Mouse (Mus musculus): ENCODE measurements around the gene 2010003K11Rik. TPM values are rescaled to one million over a fixed set of nuclear protein-coding genes. Genes with fewer than 3 reads are reported as not detected.

The 2010003K11Rik gene
- 13.7 and 24.3 TPM in 2 replicates for polyA plus RNA-seq (2012; rRNA removed; ENCODE audit: low replicate concordance)

DNA sequence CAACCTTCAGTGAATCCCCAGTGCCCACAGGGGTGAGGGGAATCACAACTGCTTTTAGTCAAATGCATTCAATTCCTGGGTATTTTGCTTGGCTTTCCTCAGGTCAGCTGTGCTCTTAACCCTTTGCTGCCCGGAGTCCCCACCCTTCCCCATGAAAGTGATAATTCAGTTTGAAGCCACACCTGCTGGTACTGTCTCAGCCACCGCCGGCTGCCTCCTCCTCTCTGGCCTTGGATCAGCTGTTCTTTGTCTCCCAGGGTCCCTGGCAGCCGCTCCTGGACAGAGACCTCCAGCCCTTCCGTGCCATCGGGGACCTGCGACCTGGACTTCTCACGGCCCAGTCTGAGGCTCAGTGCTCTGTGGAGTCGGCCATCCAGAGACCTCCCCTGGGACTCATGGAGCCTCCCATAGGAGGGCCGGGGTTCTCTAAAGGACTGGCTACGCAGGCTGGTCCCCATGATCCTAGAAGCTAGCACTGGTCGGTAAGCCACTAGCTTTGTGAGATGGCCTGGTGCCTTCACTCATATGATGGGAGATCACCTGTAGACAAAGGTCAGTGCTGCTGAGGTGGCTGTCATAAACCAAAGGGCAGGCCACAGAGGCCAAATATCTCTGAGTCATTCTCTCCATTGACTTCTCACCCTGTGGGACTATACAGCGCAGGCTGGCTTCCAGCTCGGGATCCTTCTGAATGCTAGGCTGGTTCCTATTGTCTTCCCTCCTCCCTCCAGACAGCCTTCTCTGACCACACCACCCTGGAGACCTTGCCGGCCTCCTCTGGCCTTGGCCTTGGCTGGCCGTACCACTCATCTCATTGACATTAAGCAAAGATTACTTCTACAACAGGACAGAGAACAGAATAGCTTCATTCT, at the start of gene 2010003K11Rik:
Gene 2010003K11Rik (minus strand): TSS at position 522 of the 872 bp plus-strand sequence.

DNA sequence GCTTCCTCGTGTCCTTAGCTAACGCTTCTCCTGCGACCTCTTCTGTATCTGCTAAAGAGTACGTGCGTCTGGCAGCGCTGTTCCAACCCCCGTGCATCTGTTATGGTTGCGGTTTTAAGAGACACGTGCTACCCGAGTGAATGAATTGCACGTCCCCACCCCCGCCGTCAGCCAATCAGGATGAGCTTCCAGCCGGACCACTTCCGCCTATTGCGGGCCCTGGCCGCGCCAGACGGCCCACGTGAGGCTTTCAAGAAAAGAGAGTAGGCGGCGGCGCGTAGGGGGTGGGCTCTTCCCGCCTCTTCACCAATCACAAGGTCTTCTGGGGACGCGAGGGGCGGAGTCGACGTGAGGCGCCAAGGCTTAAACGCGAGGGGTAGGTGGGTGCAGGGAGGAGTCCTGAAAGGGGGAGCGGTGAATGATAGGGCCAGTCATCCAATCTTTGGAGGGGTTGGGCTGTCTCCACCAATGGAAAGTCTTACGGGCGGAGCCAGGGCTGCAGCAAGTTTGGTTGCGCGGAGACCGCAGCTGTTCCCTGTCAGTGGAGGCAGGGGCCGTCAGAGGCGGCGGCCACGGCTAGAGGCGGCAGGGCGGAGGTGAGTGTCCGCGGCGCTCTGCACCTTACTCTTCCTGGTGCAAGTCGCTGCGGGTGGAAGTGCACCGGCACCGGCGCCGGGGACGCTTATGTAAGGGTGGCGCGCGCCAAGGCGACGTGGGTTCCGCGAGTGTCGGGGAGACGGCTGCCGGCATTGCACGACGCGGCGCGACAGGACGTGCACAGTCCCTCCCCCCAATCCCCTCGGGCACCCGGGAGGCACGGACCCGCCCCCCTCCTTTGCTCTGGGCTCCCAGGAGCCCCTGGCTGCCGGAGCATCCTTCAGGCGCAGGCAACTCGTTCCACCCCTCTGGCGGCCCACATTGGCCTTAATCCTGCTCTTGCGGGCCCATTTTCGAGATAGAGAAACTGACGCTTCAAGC, 11.9 kb upstream of the 2010003K11Rik start, which contains the start of gene Pcx:
Gene Pcx (plus strand): TSS at position 487 of the 978 bp plus-strand sequence.

DNA sequence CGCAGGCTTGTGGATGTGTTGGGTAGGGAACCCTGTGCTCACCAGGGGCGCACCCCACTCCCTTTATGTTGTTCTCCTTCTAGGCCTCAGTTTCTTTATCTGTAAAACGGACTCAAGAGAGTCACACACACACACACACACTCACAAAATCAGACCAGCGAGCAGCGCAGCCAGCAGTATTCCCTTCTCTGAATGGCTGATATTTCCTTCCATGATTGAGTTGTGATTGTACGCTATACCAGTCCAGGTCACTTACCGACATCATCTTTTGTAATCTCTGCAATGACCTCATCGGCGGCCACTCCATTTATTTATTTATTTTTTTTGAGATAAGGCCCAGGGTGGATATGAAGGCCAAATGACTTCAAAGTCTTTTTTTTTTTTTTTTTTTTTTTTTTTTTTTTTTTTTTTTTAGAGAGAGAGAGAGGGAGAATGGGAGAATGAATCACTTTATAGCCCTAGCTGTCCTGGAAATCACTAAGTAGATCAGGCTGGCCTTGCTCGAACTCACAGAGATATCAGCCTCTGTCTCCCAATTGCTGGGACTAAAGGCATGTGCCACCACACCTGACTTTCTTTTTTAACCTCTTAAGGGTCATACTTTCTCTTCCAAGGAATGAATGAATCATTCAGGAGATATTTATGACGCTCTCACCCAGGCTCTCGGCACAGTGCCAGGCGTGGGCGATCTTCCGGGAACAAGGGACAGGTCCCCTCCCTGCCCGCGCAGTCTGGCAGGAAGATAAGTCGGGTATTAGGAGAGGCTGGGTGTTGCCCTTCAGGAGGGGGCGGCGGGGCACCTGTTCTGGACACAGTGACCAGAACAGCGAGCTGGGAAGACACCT, 20.8 kb downstream of the 2010003K11Rik start, which contains the start of gene Syt12:
Gene Syt12 (minus strand): TSS at position 103 of the 845 bp plus-strand sequence.

Other genes with a start within 250 kb of the 2010003K11Rik start
- 50.2 and 94.5 TPM in 2 replicates for gene Ssh3, start 229.4 kb downstream of the 2010003K11Rik start, polyA plus RNA-seq (2012; rRNA removed; ENCODE audit: low replicate concordance)
- 3.6 and 11.6 TPM in 2 replicates for gene Ankrd13d, start 215.4 kb downstream of the 2010003K11Rik start, polyA plus RNA-seq (2012; rRNA removed; ENCODE audit: low replicate concordance)
- 78.6 and 99.4 TPM in 2 replicates for gene Grk2, start 192.4 kb downstream of the 2010003K11Rik start, polyA plus RNA-seq (2012; rRNA removed; ENCODE audit: low replicate concordance)
- gene Kdm2a, start 100.3 kb downstream of the 2010003K11Rik start, polyA plus RNA-seq (2012; rRNA removed; ENCODE audit: low replicate concordance) = 97.1 and 163 TPM in 2 replicates
- gene Rhod, start 59.2 kb downstream of the 2010003K11Rik start, polyA plus RNA-seq (2012; rRNA removed; ENCODE audit: low replicate concordance) = 22.7 and 23.8 TPM in 2 replicates
- 11.8 and 61.1 TPM in 2 replicates for gene Syt12, start 21.1 kb downstream of the 2010003K11Rik start, polyA plus RNA-seq (2012; rRNA removed; ENCODE audit: low replicate concordance)
- 576 and 645 TPM in 2 replicates for gene Pcx, start 11.9 kb upstream of the 2010003K11Rik start, polyA plus RNA-seq (2012; rRNA removed; ENCODE audit: low replicate concordance)
- 3.6 and 42.6 TPM in 2 replicates for gene Lrfn4, start 117.1 kb upstream of the 2010003K11Rik start, polyA plus RNA-seq (2012; rRNA removed; ENCODE audit: low replicate concordance)
- gene Rce1, start 127.1 kb upstream of the 2010003K11Rik start, polyA plus RNA-seq (2012; rRNA removed; ENCODE audit: low replicate concordance) = 54.7 and 99.8 TPM in 2 replicates
- gene Gm960, start 200.1 kb upstream of the 2010003K11Rik start, polyA plus RNA-seq (2012; rRNA removed; ENCODE audit: low replicate concordance) = 0.30 and 1.2 TPM in 2 replicates
- gene Sptbn2, start 212.6 kb upstream of the 2010003K11Rik start, polyA plus RNA-seq (2012; rRNA removed; ENCODE audit: low replicate concordance) = 0.06 and 2.2 TPM in 2 replicates

All from subcutaneous adipose tissue, adult 2 months (tissue).